Mouse (Mus musculus): ENCODE measurements around the gene Gm4907.
"Not testable (repeated sequence)": the region's sequence is repeated elsewhere in the genome, so short reads cannot be mapped to it uniquely, and the experiment has no call there.

Gene Gm4907

GRCm38 (mm10) chrX:23882253-23882652 is at the start of gene Gm4907:
Gene Gm4907 (plus strand): TSS chrX:23882553.
- not testable (repeated sequence) for DNase-seq (ENCODE audit: low spot score)

GRCm38 (mm10) chrX:23833784-23834183 is 48.6 kb upstream of the Gm4907 start:
- DNase-seq (ENCODE audit: low spot score): not testable (repeated sequence)

- DNase-seq (ENCODE audit: low spot score): no peak
Observed at GRCm38 (mm10) chrX:23840921-23841320, 41.4 kb upstream of the Gm4907 start.

GRCm38 (mm10) chrX:23954161-23954560 is 71.8 kb downstream of the Gm4907 start:
- no peak for DNase-seq (ENCODE audit: low spot score)

All from ovary, postnatal 36 days (tissue).